Mouse (Mus musculus) ES-E14 (cell line): ENCODE measurements around the gene Frmd5. TPM values are rescaled to one million over a fixed set of nuclear protein-coding genes. Genes with fewer than 3 reads are reported as not detected.
A peak's percentile ranks its signal among the peaks of the same experiment; 100 is the strongest.

Experiments used
- DNase-seq: peaks from one replicate; pipeline ENCODE4 v3.0.0-alpha.2; 2013; ENCODE audit warnings: low read depth, low spot score
- H3K27ac ChIP-seq: 2 replicates; pipeline ENCODE4 v1.5.1; 2012; ENCODE audit warnings: low read depth, mild to moderate bottlenecking, low read length, moderate library complexity, mixed read lengths; ENCODE audit not compliant: poor library complexity, insufficient read depth, severe bottlenecking
- H3K36me3 ChIP-seq: 2 replicates; pipeline ENCODE4 v1.6.1; 2012; ENCODE audit warnings: mild to moderate bottlenecking, low read length, moderate library complexity, mixed read lengths; ENCODE audit not compliant: control insufficient read depth, poor library complexity, insufficient read depth, severe bottlenecking
- H3K4me1 ChIP-seq, 2 experiments: fragments of 150-350 bp in 1 of 2; sonication (generic) in 1 of 2; 2 replicates each; pipeline ENCODE4 v1.6.1; 2012; ENCODE audit warnings: low read length in 2 of 2, mild to moderate bottlenecking in 1 of 2, mixed read lengths in 1 of 2; ENCODE audit not compliant: control insufficient read depth in 2 of 2, insufficient read depth in 2 of 2, poor library complexity in 1 of 2
- H3K4me3 ChIP-seq, 2 experiments: fragments of 150-350 bp in 1 of 2; sonication (generic) in 1 of 2; 2 replicates each; pipeline ENCODE4 v1.5.1; 2012; ENCODE audit warnings: low read length in 2 of 2, low read depth in 1 of 2, mild to moderate bottlenecking in 1 of 2, mixed read lengths in 1 of 2; ENCODE audit not compliant: insufficient read depth in 1 of 2, poor library complexity in 1 of 2, severe bottlenecking in 1 of 2
- H3K9ac ChIP-seq: 2 replicates; pipeline ENCODE4 v1.6.1; 2012; ENCODE audit warnings: low read depth, mild to moderate bottlenecking, low read length, mixed read lengths; ENCODE audit not compliant: poor library complexity, insufficient read depth, severe bottlenecking
- H3K9me3 ChIP-seq: fragments of 150-350 bp; sonication (generic); 2 replicates; pipeline ENCODE4 v1.6.1; 2012; ENCODE audit warnings: low read depth, mild to moderate bottlenecking, low read length; ENCODE audit not compliant: control insufficient read depth, insufficient read depth
- CHD2 ChIP-seq: IDR thresholded peaks from 2 replicates; pipeline ENCODE4 v1.6.1; 2014; ENCODE audit warnings: mild to moderate bottlenecking, low read depth, low read length, inconsistent platforms
- HCFC1 ChIP-seq: IDR thresholded peaks from 2 replicates; pipeline ENCODE4 v1.6.1; 2012; ENCODE audit warnings: low read length, inconsistent platforms, borderline replicate concordance; ENCODE audit not compliant: insufficient read depth
- MAFK ChIP-seq: IDR thresholded peaks from 2 replicates; pipeline ENCODE4 v1.6.1; 2014; ENCODE audit warnings: mild to moderate bottlenecking, low read depth, low read length, inconsistent platforms; ENCODE audit not compliant: insufficient read depth
- ZC3H11A ChIP-seq: IDR thresholded peaks from 2 replicates; pipeline ENCODE4 v1.6.1; 2012; ENCODE audit warnings: low read depth, mild to moderate bottlenecking, inconsistent platforms, low read length, borderline replicate concordance
- ZNF384 ChIP-seq: IDR thresholded peaks from 2 replicates; pipeline ENCODE4 v1.6.1; 2012; ENCODE audit warnings: low read depth, low read length, inconsistent platforms
- in situ Hi-C, 2 experiments: fragments of 600-800 bp; cut with MboI; formaldehyde crosslinking; loops; one replicate each; pipeline ENCODE4 v1.15.1; 2025; ENCODE audit warnings: low sequenced_read_pairs in 2 of 2, inconsistent platforms in 1 of 2; ENCODE audit not compliant: unreplicated experiment in 2 of 2
- total RNA-seq: library from RNA; depleted of rRNA; stranded (reverse); fragments of 300-350 nt; gene quantifications from 2 replicates; pipeline ENCODE4 v1.2.3, GENCODE M21; 2012

Frmd5 gene
- total RNA-seq, 1 experiment = 4.8 TPM

DNA sequence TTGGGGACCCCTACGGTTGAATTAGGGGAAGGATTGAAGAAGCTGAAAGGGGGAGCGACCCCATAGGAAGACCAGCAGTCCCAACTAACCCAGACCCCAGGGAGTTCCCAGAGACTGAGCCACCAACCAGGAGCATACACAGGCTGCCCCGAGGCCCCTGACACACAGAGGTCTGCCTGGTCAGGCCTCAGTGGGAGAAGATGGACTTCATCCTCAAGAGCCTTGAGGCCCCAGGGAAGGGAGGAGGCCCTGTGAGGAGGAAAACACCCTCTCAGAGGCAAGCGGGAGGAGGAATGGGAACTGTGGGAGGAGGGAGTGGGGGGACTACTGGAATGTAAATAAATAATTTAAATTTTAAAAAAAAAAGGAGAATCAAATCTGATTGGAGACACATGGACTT, 160.4 kb downstream of the Frmd5 start:
- Histone ChIP-seq H3K4me1 (peaks cover 8 to 14% of the 10 kb centered on the region in 2 experiments), H3K9me3 (no peaks in the 10 kb centered on the region), H3K4me3 (no peak overlapping the region), H3K27ac (no peak overlapping the region), H3K36me3 (no peaks in the 10 kb centered on the region), H3K9ac (no peak overlapping the region)
- in situ Hi-C loops = no loop called here
- TF ChIP-seq HCFC1 (no peak), CHD2 (no peak), MAFK (no peak), ZC3H11A (no peak)
- no peak for DNase-seq

DNA sequence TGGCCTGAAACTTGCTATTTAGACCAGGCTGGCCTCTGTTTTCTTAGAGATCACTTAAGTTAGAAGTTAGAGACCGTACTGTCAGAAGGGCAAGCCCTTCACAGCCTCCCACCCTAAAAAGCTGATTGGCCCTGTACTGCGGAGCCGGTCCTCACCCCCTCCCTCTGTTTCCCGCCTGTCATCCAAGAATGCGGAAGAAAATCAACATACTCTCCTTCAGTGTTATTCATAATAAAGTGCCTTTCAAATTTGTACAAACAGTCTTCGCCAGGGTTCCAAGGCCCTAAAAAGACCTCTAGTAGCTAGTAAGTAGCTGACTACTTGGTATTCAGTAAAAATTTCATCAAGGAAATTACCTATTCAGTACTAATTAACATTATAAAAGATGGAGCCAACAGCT, 164.0 kb downstream of the Frmd5 start:
- Histone ChIP-seq H3K27ac (peak overlapping the region; percentile 59; the same call in 1 of the 2 replicates), H3K36me3 (no peaks in the 10 kb centered on the region), H3K9me3 (no peaks in the 10 kb centered on the region), H3K4me1 (peaks cover 8 to 14% of the 10 kb centered on the region in 2 experiments), H3K9ac (no peak overlapping the region), H3K4me3 (no peak overlapping the region)
- TF ChIP-seq HCFC1 (no peak), CHD2 (peak; percentile 38), MAFK (0 out of 2 replicates have a peak, but pooled peaks have one; percentile 31)
- in situ Hi-C loops = no loop called here
- DNase-seq = peak; percentile 62

DNA sequence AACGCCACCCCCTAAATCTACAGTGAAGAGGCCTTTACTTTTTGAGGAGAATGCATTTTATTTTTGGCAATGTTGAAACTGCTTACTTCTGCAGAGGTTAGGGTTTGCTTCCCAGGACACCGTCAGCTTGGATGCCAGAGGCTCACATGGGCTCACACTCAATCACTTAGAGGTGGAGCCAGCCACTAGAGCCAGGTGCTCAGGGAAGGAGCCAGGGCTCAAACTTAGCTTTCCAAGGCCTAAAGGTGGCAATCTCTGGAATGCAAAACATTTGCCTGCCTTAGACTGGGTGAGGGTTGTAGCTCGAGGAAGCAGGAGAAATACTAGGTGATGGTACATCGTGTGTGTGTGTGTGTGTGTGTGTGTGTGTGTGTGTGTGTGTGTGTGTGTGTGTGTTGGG, 174.8 kb downstream of the Frmd5 start:
- Histone ChIP-seq H3K27ac (no peak overlapping the region), H3K4me3 (no peak overlapping the region), H3K9ac (no peak overlapping the region), H3K9me3 (no peaks in the 10 kb centered on the region), H3K4me1 (peaks cover 0 to 2% of the 10 kb centered on the region in 2 experiments; a peak in 1 of 4 replicates), H3K36me3 (no peaks in the 10 kb centered on the region)
- in situ Hi-C loops = no loop called here
- no peak for DNase-seq
- no peak for TF ChIP-seq CHD2
- TF ChIP-seq HCFC1 = no peak

DNA sequence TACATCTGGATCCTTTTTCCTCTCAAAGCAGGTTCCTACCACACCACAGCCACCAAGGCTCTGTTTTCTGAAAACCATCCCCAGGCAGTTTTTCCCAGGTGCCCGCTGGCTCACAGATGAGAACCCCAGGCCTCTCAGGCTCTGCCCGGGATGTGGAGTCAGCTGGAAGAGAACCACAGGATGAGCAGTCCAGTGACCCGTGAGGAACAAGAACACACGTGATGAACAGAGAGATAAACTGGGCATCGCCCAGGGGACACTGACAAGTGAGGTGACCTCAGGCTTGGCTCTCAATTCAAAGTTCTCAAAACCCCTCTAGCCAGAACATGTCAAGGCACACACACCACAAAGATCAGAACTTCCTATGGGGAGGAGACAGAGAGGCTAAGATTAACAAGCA, 176.6 kb downstream of the Frmd5 start:
- DNase-seq = no peak
- H3K36me3 ChIP-seq = no peaks in the 10 kb centered on the region

DNA sequence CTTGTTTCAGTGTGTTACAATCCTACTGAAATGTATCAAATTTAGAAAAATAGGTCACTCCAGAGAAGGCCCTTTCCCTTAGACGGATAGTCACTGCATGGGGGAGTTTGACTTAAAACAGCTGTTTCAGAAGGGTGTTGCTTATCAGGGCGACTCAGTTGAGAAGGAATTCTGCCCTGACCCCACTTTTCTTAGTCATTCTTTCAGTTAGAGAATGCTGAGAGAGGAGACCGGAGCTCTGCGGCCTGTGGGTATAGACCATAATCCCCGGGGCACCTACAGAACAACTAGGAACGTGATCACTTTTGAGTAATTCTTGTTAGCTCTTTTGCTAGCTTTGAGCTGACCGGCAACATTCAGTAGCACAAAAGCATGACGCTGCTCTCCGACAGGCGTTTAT, 178.6 kb downstream of the Frmd5 start:
- H3K4me1 ChIP-seq = peaks cover 0 to 4% of the 10 kb centered on the region in 2 experiments; a peak in 1 of 4 replicates
- DNase-seq = no peak
- no peak overlapping the region for H3K27ac ChIP-seq
- no peaks in the 10 kb centered on the region for H3K36me3 ChIP-seq
- H3K9me3 ChIP-seq = no peaks in the 10 kb centered on the region
- no peak overlapping the region for H3K9ac ChIP-seq
- no peak for TF ChIP-seq HCFC1
- TF ChIP-seq ZNF384 = no peak
- no peak for TF ChIP-seq MAFK
- no peak for TF ChIP-seq CHD2
- TF ChIP-seq ZC3H11A = no peak
- no peak overlapping the region for H3K4me3 ChIP-seq
- in situ Hi-C loops = no loop called here

More for the DNA sequence above, 176.6 kb downstream of the Frmd5 start:
- in situ Hi-C loops = no loop called here
- Histone ChIP-seq H3K9ac (no peak overlapping the region), H3K27ac (no peak overlapping the region), H3K4me1 (peaks cover 0 to 4% of the 10 kb centered on the region in 2 experiments; a peak in 1 of 4 replicates), H3K9me3 (no peaks in the 10 kb centered on the region), H3K4me3 (no peak overlapping the region)
- no peak for TF ChIP-seq HCFC1
- no peak for TF ChIP-seq CHD2
- no peak for TF ChIP-seq MAFK
- no peak for TF ChIP-seq ZNF384
- no peak for TF ChIP-seq ZC3H11A
